9 mouse cellular contexts compared by ENCODE assay signal in the genomic region with DNA sequence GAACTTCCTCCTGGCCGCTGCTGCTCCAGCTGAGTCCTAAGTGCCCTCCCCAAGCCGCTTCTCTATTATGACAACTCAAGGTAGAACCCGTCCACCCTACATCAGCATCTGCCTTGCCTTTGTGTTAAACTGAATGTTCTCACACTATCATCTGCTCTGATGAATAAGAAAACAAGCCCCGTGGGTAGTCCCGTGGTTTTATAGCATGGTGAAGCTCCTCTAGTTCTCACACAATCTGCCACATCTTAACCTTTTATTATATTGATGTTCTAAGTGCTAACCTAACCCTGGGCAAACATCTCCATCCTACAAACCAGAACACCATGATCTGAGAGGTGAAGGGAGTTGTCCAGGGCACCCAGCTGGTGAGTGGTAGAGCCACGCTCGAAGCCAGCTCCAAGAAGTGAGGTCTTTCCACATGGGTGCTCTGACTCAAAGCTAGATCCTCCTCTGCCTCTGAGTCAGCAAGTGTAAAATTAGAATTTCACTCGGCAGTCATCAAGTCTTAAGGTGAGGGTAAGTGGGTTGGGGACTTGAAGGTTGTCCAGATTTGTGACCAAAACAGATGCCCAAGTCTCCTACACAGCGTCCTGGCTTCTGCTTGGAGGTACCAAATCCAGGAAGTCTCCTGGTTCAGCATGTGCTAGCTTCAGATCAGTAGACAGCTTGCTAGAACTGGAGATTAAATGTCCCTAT. TPM values are rescaled to one million over a fixed set of nuclear protein-coding genes. Genes with fewer than 3 reads are reported as not detected.
DNase-seq lines count a peak whose midpoint lies in the region; ATAC-seq lines count a peak whose summit lies in the region.
"Had no signal": no experiment of that assay in that cellular context is flagged by ENCODE, and none has a peak within 500 bp of the region (broad histone marks: within the 10 kb centered on the region; RNA-seq: fewer than 3 reads in every experiment).

No protein-coding gene starts in this region.

- 0 out of 2 replicates have a peak overlapping the region, but pooled peaks have one; percentile 15 for H3K27ac ChIP-seq in heart, embryonic 11.5 days (ENCODE audit: low read depth, low read length)
- peak overlapping the region; percentile 76; the same call in 1 of the 2 replicates for H3K27ac ChIP-seq in neural tube, embryonic 13.5 days (replicated peaks)
- no peak overlapping the region for H3K27ac ChIP-seq in neural tube, embryonic 15.5 days (replicated peaks)
- 0 out of 2 replicates have a peak overlapping the region, but pooled peaks have one; percentile 5 for H3K27ac ChIP-seq in hindbrain, embryonic 16.5 days (ENCODE audit: low read depth, low read length)
- H3K27ac ChIP-seq: liver, embryonic 13.5 days had no signal

- H3K36me3 ChIP-seq in heart, embryonic 11.5 days (ENCODE audit: control insufficient read depth, insufficient read depth, low read length) = no peaks in the 10 kb centered on the region
- no peaks in the 10 kb centered on the region for H3K36me3 ChIP-seq in neural tube, embryonic 13.5 days
- H3K36me3 ChIP-seq in neural tube, embryonic 15.5 days = no peaks in the 10 kb centered on the region
- no peaks in the 10 kb centered on the region for H3K36me3 ChIP-seq in hindbrain, embryonic 16.5 days (ENCODE audit: control insufficient read depth, insufficient read depth, low read length)
- no peaks in the 10 kb centered on the region for H3K36me3 ChIP-seq in splenic B cell, adult 2 months (ENCODE audit: control insufficient read depth, insufficient read depth, low read length, poor library complexity, severe bottlenecking)
- H3K36me3 ChIP-seq: liver, embryonic 13.5 days had no signal

- 80% methylated on average over 9 of the region's 9 CpGs for WGBS in heart, embryonic 11.5 days (ENCODE audit: insufficient replicate concordance)
- 76% methylated on average over 9 of the region's 9 CpGs for WGBS in neural tube, embryonic 13.5 days
- WGBS in neural tube, embryonic 15.5 days = 72% methylated on average over 9 of the region's 9 CpGs
- WGBS in hindbrain, embryonic 16.5 days = 81% methylated on average over 9 of the region's 9 CpGs

- H3K27me3 ChIP-seq in heart, embryonic 11.5 days (ENCODE audit: control insufficient read depth, insufficient read depth, low read length) = no peaks in the 10 kb centered on the region
- H3K27me3 ChIP-seq in neural tube, embryonic 13.5 days = no peaks in the 10 kb centered on the region
- no peaks in the 10 kb centered on the region for H3K27me3 ChIP-seq in neural tube, embryonic 15.5 days (replicated peaks)
- H3K27me3 ChIP-seq in hindbrain, embryonic 16.5 days (replicated peaks; ENCODE audit: control insufficient read depth, insufficient read depth, low read length) = no peaks in the 10 kb centered on the region
- no peaks in the 10 kb centered on the region for H3K27me3 ChIP-seq in splenic B cell, adult 2 months (ENCODE audit: control insufficient read depth, insufficient read depth, low read length, poor library complexity, severe bottlenecking)

- H3K4me1 ChIP-seq in heart, embryonic 11.5 days (ENCODE audit: control insufficient read depth, insufficient read depth, low read length) = peaks cover 46% of the 10 kb centered on the region
- H3K4me1 ChIP-seq in neural tube, embryonic 13.5 days (replicated peaks) = peaks cover 50% of the 10 kb centered on the region
- peaks cover 32% of the 10 kb centered on the region for H3K4me1 ChIP-seq in neural tube, embryonic 15.5 days
- peaks cover 24% of the 10 kb centered on the region for H3K4me1 ChIP-seq in hindbrain, embryonic 16.5 days (ENCODE audit: control insufficient read depth, insufficient read depth, low read depth, low read length)

- no peak for DNase-seq in heart, postnatal 36 days
- DNase-seq in splenic B cell, adult 2 months (ENCODE audit: low read depth, low spot score) = peak; percentile 71
- DNase-seq in gastrocnemius, postnatal 10 days = no peak
- no peak for DNase-seq in thymus, adult 18-20 months

- H3K9me3 ChIP-seq in heart, embryonic 11.5 days (replicated peaks; ENCODE audit: control insufficient read depth, low read length) = no peaks in the 10 kb centered on the region
- H3K9me3 ChIP-seq in neural tube, embryonic 13.5 days = no peaks in the 10 kb centered on the region
- H3K9me3 ChIP-seq in neural tube, embryonic 15.5 days (replicated peaks) = no peaks in the 10 kb centered on the region
- no peaks in the 10 kb centered on the region for H3K9me3 ChIP-seq in hindbrain, embryonic 16.5 days (ENCODE audit: control insufficient read depth, low read length)
- H3K9me3 ChIP-seq: liver, embryonic 13.5 days had no signal

- intact Hi-C loops in heart, postnatal 36 days (cut with DNase I) = loop anchor here (10.0 kb wide), 1 partner anchor 364 kb away; a partner anchor contains a TSS

- no peak overlapping the region for H3K4me2 ChIP-seq in heart, embryonic 11.5 days
- no peak overlapping the region for H3K4me2 ChIP-seq in neural tube, embryonic 13.5 days
- H3K4me2 ChIP-seq in neural tube, embryonic 15.5 days = no peak overlapping the region
- no peak overlapping the region for H3K4me2 ChIP-seq in hindbrain, embryonic 16.5 days (ENCODE audit: low read length)

- no peak overlapping the region for H3K4me3 ChIP-seq in heart, embryonic 11.5 days (ENCODE audit: low read depth, low read length)
- no peak overlapping the region for H3K4me3 ChIP-seq in neural tube, embryonic 13.5 days
- H3K4me3 ChIP-seq in neural tube, embryonic 15.5 days (replicated peaks) = no peak overlapping the region
- no peak overlapping the region for H3K4me3 ChIP-seq in hindbrain, embryonic 16.5 days (ENCODE audit: low read length)
- H3K4me3 ChIP-seq: liver, embryonic 13.5 days had no signal

- H3K9ac ChIP-seq in heart, embryonic 11.5 days (ENCODE audit: low read depth, low read length) = 0 out of 2 replicates have a peak overlapping the region, but pooled peaks have one; percentile 22
- H3K9ac ChIP-seq in neural tube, embryonic 13.5 days = no peak overlapping the region
- H3K9ac ChIP-seq in neural tube, embryonic 15.5 days (replicated peaks) = no peak overlapping the region
- no peak overlapping the region for H3K9ac ChIP-seq in hindbrain, embryonic 16.5 days (ENCODE audit: low read depth, low read length)

- ATAC-seq in heart, embryonic 11.5 days (replicated peaks; ENCODE audit: insufficient number of reproducible peaks, low FRiP score, low TSS enrichment) = no peak
- ATAC-seq in neural tube, embryonic 13.5 days (ENCODE audit: low read depth) = no peak
- no peak for ATAC-seq in neural tube, embryonic 15.5 days (ENCODE audit: low FRiP score)
- ATAC-seq in hindbrain, embryonic 16.5 days = no peak

RNA-seq across cellular contexts. Expression of a gene that starts 48.4 kb away (rescaled TPM):
- 7.3 and 7.7 TPM in 2 replicates for polyA plus RNA-seq in heart, embryonic 11.5 days (2014; fragmentation: Nextera tagmentation; extraction: Ambion mirVana)
- total RNA-seq in heart, postnatal 36 days (2021) = 10 to 100 TPM; 13.2 to 15.5 TPM
- 7.5 and 7.9 TPM in 2 replicates for polyA plus RNA-seq in neural tube, embryonic 13.5 days (2015; fragmentation: Nextera tagmentation; extraction: Ambion mirVana)
- polyA plus RNA-seq in neural tube, embryonic 15.5 days (2015; fragmentation: Nextera tagmentation; extraction: Ambion mirVana) = 3.9 and 4.8 TPM in 2 replicates
- polyA plus RNA-seq in hindbrain, embryonic 16.5 days (2015; fragmentation: Nextera tagmentation; extraction: Ambion mirVana) = 4.5 and 5.5 TPM in 2 replicates
- 1 to 10 TPM; 5.8 to 9.1 TPM for total RNA-seq in gastrocnemius, postnatal 10 days (2021)
